Mouse (Mus musculus): ENCODE data around the gene AA792892. TPM values are rescaled to one million over a fixed set of nuclear protein-coding genes. Genes with fewer than 3 reads are reported as not detected.
"Not testable (repeated sequence)": the region's sequence is repeated elsewhere in the genome, so short reads cannot be mapped to it uniquely, and the experiment has no call there.

AA792892 gene
- not detected in 2 replicates for polyA plus RNA-seq (2011; ENCODE audit: insufficient read depth, insufficient read length, low replicate concordance, missing spikeins)

DNA sequence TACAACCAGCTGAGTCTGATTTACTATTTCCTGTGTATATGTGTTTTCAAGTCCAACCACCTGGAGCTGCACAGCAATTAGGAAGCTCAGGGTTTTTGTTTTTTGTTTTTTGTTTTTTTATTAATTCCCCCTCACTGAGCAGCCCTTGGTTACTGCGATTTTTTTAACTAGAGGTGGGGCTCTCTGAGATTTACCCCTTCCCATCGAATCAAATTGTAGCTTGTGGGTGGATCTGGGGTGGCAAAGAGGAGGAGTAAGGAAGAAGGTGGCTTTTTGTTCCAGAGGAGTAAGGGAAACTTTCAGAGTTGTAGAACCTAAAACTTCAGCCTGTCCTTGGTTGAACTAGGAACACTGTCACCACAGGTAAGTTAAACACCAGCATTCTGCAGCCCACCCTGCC lies at the start of gene AA792892:
AA792892 (plus strand) TSS at position 301 of the 400 bp plus-strand sequence.
- no CpG with 5 or more reads among the region's 2 CpGs for WGBS
- not testable (repeated sequence) for H3K27ac ChIP-seq (ENCODE audit: control insufficient read depth, insufficient read depth, low read depth, low read length, poor library complexity); H3K4me1 ChIP-seq (ENCODE audit: control insufficient read depth, insufficient read depth, low read length); H3K4me3 ChIP-seq (replicated peaks; ENCODE audit: control insufficient read depth, low read depth, low read length)

DNA sequence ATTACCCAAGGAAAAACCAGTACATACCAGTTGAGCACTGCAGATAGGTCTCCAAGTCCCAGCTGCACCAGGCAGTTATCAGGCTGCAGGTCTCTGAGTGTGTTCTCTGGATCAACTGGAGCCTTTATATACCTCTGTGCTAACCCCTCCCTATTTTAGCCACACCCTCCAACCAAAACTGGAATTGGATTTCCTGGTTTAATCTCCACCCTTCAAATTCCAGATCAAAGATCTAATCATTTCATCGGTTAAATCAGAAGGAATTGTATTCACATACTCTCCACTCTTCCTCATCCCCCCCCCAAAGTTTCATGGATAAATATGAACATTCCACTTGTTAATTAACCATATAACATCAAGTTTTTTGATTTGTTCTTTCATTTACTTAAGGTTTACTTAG lies 32.9 kb upstream of the AA792892 start, which contains the start of gene A430089I19Rik:
A430089I19Rik (minus strand) TSS at position 101 of the 400 bp plus-strand sequence.
- 82% methylated on average over 1 of the region's 1 CpGs for WGBS

DNA sequence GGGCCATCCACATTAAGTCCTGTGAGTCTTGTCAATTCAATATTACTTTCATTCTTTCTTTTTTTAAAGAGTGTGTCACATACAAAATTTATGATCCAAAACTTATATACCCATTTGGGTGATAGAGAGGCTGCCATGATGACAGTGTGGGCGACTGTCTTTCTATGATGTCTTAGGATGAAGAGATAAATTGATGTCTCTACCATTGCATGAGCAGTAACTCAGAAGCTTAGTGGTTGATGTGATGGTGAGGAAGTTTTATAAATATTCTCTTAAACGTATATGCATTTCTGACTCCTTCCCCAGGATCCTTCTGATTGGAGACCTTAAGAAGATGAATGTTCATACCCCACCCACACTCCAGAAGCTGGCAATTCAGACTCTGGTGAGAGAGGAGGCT lies 25.4 kb upstream of the AA792892 start, which contains the start of gene Gm6502:
Gm6502 (plus strand) TSS at position 301 of the 400 bp plus-strand sequence.
- not testable (repeated sequence) for H3K4me1 ChIP-seq (ENCODE audit: control insufficient read depth, insufficient read depth, low read length); H3K4me3 ChIP-seq (replicated peaks; ENCODE audit: control insufficient read depth, low read depth, low read length); H3K27ac ChIP-seq (ENCODE audit: control insufficient read depth, insufficient read depth, low read depth, low read length, poor library complexity)
- WGBS, result no CpG with 5 or more reads among the region's 2 CpGs

More for the DNA sequence above, 32.9 kb upstream of the AA792892 start, which contains the start of gene A430089I19Rik:
- H3K27ac ChIP-seq (ENCODE audit: control insufficient read depth, insufficient read depth, low read depth, low read length, poor library complexity); H3K4me3 ChIP-seq (replicated peaks; ENCODE audit: control insufficient read depth, low read depth, low read length); H3K4me1 ChIP-seq (ENCODE audit: control insufficient read depth, insufficient read depth, low read length): not testable (repeated sequence)

Other genes starting within 250 kb of the AA792892 start
- not detected in 2 replicates for gene Gm3106, start 121.7 kb upstream of the AA792892 start, polyA plus RNA-seq (2011; ENCODE audit: insufficient read depth, insufficient read length, low replicate concordance, missing spikeins)
- gene A430089I19Rik, start 33.0 kb upstream of the AA792892 start, polyA plus RNA-seq (2011; ENCODE audit: insufficient read depth, insufficient read length, low replicate concordance, missing spikeins), result not detected in 2 replicates
- not detected in 2 replicates for gene Gm6502, start 25.3 kb upstream of the AA792892 start, polyA plus RNA-seq (2011; ENCODE audit: insufficient read depth, insufficient read length, low replicate concordance, missing spikeins)
- not detected in 2 replicates for gene Gm7682, start 106.0 kb downstream of the AA792892 start, polyA plus RNA-seq (2011; ENCODE audit: insufficient read depth, insufficient read length, low replicate concordance, missing spikeins)
- 1.5 TPM in 1 of 2 replicates, not detected in the other for gene Gm3139, start 186.5 kb downstream of the AA792892 start, polyA plus RNA-seq (2011; ENCODE audit: insufficient read depth, insufficient read length, low replicate concordance, missing spikeins)